Mouse (Mus musculus): Measurements from ENCODE around the gene Hnf1a.

Gene Hnf1a

DNA sequence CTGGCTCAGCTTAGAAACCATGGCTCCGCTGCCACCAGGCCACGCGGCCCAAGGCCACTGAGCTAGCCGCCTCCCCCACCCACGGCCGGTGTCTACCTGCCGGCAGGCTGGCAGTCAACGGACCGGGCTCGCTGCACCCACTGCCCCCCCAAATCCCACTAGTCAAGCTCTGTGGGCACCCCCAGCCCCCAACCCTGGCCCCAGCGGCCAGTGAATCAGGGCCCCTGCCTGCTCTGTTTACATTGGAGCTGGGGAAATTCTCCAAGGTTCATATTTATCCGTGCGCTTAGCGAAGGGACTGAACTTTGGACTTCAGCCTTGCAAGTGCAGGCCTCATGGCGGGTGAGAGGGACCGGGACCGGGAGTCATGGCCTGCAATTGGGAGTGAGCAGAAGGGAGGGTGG is at the start of gene Hnf1a:
TSS of gene Hnf1a (minus strand) at position 271 of the 404 bp plus-strand sequence.
- no peak for DNase-seq (ENCODE audit: low spot score)

DNA sequence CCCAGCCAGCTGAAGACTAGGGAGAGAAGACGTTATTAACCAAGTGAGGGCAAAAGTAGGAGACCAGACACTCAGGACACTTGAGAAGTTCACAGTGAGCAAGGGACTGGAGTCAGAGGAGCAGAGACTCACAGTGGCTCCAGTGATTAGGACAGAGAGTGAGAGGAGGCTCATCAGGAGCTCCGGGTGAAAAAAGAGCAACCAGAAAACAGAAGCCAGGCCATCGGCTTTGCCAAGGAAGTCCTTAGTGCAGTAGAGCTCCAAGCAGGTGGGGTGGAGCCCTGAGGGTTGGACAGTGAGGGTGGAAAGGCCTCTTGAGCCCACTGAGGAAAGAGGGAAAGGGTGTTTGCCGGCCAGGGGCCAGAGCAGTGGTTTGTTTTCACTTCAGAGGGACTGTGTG is 47.9 kb upstream of the Hnf1a start:
- DNase-seq (ENCODE audit: low spot score) = peak; percentile 69

DNA sequence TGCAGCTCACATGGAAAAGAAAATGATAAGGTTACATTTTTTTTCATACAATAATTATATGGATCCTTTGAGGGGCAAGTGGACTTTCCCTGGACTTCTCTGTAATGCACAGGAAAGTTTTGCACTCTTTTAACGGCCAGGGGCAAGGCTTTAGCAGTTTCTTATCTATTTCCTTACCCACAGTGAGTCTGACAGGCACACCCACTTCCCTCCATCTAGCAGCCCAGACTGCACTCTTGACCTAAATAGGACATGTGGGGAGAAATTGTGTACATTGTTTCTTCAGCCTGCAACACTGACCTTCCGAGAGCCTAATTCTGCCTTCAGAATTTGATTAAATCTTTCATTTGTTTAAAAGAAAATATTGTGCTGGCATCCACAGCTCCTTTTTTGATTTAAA is 47.4 kb upstream of the Hnf1a start:
- DNase-seq (ENCODE audit: low spot score) = no peak

DNA sequence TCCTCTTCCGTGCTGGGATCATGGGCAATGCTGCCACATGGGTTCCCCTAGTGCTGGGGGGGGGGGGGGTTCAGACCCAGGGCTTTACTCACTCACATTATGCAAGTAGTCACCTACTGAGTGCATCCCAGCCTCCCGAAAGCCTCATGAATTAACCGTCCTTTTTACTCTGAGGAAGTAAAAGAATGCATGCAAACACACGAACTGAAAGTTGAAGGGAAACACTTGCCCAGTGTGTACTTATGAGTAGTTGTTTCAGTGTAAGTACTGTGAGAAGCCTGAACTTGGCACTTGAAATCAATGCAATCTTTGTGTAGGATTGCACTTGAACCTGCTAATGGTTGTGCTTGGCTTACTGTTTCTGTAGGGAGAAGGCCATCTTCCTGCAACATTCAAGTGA is 44.2 kb upstream of the Hnf1a start:
- peak; percentile 27 for DNase-seq (ENCODE audit: low spot score)

DNA sequence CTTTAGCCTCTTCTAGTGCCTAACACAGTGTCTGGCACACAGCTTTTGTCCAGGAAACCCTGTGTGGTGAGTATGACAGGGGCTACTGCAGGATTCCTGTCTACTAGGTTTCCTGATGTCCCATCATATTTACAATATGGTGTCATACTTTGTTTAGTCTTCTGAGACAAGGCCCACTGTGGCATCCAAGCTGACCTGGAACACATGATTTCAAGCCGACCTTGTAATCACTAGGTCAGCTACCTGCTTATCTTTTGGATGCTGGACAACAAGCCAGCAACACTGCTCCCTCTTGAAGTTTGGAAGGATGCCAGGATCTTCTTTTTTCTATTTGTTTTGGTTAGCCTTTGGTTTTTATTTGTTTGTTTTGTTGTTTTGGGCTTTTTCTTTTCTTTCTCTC is 43.7 kb upstream of the Hnf1a start:
- DNase-seq (ENCODE audit: low spot score) = peak; percentile 42

DNA sequence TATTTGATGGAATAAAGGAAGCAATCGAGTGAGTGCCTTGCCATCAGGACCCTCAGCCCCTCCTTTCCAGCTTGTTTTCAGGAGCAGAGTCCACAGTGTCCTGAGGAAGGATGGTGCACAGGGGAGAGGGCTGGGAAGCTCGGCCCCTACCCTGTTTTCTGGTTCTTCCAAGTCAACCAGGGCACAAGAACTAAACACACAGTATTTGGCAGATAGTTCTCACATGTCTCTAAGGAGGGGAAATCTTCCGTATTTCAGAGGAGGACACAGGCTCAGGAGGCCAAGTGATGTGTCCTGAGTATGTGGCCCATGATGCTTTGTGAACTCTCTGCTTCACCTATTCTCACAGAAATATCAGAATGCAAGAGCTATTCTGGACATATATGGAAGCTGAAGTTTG is 42.5 kb upstream of the Hnf1a start:
- no peak for DNase-seq (ENCODE audit: low spot score)

DNA sequence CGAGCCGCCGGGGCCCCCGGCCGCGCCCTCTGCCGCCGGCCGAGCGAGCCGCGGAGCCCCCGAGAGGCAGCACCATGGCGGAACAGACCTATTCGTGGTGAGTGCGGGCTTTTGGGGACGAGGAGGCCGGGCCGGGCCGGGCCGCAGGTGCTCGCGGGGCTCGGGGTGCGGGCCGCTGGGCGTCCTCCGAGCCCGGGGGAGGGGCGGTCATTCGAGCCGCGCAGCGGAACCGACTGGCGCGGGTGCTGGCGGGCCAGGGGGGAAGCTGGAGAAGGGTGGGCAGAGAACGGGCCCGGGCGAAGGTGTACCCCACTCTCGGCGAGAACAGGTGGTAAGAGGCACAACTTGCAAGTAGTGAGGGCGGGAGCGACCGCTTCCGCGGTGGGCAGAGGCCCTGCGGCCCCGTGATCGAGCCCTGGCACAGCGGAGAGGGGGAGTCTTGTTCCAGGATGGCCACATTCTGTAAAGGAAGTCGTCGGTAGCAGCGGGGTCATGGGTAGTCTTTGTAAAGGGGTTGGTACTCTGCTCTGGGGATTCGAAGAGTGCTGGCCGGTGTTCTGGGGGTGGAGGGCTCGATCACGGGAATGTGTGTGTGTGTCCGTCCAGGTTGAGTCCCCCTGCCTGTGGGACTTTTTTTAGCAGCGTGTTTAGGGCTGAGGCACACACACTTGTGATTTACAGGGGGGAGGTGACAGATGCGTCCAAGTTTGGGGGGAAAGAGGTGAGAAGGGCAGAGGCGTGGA is 40.8 kb upstream of the Hnf1a start:
- DNase-seq (ENCODE audit: low spot score) = peak; percentile 54

DNA sequence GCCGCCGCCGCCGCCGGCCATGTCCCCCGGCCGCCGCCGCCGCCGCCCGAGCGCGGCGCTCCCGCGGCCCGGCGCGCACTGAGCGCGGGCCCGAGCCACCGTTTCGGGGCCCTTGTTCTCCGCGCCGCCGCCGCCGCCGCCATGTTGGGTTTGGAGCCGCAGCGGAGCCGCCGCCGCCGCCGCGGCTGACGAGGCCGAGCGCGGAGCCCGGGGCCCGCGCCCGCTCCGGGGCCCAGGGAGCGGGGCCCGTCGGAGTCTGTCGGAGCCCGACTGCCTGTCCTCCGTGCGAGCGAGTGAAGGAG is 40.3 kb upstream of the Hnf1a start:
- no peak for DNase-seq (ENCODE audit: low spot score)

DNA sequence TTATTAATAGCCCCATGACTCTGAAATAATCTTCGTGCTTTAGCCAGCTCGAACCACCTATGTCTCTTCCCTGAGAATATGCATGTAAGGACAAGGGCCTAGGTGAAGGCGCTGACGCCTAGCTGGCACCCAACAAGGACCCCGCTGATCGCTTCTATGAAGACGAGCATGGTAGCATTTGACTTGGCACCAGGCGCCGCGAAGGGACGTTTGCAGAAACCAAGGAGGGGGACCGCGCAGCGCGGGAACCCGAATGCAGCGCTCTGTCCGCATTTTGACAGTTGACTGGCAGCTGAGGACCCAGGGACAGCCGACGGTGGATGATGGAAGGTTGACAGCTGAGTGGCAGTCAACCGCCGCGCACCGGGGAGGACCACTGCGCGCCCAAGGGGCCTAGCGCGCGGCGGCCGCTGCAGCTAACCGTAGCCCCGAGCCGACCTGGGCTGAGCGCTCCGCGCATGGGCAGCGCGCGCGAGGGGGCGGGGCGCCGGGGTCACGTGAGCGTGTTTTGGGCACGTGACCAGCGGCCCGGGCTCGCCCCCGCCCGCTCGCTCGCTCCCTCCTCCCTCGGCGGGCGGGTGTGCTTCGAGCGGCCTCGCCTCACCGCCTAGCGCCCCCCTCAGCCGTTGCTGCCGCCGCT is 39.8 kb upstream of the Hnf1a start, which contains the start of gene Sppl3:
TSS of gene Sppl3 (plus strand) at position 561 of the 640 bp plus-strand sequence.
- peak; percentile 89 for DNase-seq (ENCODE audit: low spot score)

DNA sequence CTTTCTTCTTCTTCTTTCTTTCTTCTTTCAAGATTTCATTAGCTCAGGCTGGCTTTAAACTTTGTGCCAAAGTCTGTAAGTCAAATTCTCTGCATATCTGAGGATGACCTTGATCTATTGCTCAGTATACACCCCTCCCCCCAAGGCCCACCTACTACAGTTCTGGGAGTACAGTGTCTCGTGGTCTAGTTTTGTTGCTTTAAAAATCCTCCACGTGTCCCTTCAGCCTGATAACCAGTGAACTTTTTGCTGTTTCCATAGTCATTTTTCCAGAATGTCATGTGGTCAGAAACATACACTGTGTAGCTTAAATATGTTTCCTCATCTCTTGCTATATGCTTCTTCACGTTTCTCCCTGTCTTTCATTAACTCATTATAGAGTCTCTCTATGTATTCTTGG is 39.1 kb upstream of the Hnf1a start:
- DNase-seq (ENCODE audit: low spot score) = no peak

DNA sequence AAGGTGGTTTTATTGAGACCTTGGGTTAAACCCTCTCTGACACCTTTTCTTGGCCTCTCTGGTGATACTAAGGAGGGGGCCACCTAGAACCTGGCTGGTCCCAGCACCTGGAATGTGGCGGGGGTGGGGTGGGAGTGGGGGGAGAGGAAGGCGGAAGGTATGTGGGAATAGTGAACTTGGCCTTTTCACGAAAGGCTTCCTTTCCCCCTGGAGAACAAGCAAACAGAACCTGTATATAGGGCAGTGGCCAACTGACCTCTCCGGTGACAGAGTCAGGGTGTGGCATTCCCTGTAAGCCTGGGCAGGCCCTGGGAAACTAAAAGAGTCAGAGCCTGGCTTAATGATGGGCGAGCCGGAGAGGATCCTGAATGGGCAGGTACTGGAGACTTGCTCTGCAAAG is 38.2 kb upstream of the Hnf1a start:
- DNase-seq (ENCODE audit: low spot score) = no peak

DNA sequence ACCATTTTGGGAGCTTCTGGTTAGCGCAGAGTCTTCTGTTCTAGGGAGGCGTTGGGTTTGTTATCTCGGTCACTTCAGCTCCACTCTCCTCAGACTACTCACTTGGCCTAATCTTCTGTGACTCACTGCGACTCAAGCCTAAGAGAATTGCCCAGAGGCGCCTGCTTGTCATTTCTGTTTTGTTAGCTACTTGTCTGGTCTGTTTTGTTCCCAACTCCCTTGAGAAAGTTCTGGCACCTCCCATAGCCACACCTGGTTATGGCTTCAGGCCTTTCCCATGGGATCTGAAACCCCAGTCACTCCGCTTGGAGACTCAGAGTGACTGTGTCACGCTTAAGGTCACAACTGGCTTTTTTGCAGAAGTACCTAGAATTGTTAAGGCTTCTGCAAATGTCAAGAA is 37.4 kb upstream of the Hnf1a start:
- DNase-seq (ENCODE audit: low spot score) = no peak

DNA sequence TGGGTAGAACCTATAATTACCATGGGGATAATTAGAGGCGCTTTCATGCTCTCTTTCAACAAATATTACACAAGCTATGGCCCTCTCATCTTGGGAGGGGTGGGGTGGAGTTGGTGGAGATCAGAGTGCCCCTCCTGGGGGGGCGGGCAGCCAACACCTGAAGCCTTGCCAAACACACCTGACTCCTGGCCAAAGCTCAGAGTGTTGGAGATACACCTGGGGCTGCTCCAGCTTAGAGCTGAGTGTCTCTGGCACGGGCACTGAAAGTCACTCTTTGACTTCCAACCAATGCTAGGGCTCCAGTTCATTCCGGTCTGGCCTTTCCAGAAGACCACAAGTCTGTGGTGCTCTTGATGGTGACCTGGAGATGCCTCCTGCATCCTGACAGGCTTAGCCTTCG is 36.9 kb upstream of the Hnf1a start:
- no peak for DNase-seq (ENCODE audit: low spot score)

DNA sequence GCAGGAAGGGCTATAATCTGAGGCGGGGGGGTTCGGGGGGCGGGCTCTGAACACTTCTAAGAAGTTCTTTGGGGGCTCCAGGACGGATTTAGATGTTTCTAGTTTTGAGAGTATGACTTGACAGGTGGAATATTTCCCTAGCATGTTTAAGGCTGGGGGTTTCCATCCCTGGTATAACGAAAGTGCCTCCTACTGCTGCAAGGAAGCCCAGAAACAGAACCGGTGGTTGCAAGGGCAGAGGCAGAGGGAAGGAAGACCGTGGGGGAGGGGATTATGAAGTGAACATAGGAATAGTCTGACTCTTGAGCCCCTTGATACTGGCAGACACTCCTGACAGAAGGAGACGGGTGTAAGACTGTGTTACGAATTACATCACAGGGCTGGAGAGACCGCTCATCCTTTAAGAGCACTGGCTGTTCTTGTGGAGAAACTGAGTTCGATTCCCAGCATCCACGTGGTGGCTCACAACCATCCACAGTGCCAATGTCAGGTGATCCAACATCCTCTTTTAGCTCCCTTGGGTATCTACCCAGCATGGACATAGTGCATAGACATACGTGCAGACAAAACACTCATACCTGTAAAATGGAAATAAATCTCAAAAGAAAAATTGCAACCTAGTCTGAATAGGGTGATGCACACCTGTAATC is 32.5 kb upstream of the Hnf1a start:
- DNase-seq (ENCODE audit: low spot score) = no peak

DNA sequence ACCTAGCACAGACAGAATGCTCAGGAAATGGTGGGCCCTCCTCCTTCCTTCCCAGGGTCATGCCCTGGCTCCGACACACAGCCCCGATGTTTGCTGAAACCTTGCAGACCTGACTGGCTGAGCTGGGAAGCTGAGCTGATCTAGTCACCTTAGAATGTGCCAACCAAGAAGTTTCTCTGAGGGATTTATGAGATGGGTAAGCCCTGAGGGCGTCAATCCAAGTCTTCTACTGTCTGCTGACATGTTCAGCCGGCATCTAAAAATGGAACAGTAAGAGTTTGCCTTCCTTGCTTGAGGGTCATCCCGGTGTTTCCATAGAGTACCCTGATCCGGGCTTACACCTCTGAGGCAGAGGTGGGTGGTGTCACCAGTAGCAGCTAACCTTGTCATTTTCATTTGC is 31.9 kb upstream of the Hnf1a start:
- no peak for DNase-seq (ENCODE audit: low spot score)

DNA sequence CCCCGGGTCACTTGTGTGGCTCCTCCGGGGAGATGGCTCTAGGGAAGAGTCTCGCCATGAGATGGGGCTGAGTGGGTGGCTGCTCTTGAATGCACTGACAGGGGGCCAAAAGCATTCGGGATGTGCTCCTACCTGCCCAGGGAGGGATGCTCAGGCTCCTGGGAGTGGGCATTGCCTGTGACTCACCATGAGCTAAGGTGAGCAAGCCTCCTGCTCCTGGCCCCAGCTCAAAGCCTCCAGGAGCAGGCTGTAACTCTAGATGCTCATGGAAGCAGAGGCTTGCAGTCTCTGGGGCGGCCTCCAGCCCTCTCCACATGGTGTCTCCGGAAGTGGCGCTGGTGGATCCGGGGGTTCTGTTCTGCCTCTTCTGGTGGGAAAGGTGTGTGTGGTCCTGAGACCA is 30.6 kb upstream of the Hnf1a start:
- DNase-seq (ENCODE audit: low spot score) = no peak

DNA sequence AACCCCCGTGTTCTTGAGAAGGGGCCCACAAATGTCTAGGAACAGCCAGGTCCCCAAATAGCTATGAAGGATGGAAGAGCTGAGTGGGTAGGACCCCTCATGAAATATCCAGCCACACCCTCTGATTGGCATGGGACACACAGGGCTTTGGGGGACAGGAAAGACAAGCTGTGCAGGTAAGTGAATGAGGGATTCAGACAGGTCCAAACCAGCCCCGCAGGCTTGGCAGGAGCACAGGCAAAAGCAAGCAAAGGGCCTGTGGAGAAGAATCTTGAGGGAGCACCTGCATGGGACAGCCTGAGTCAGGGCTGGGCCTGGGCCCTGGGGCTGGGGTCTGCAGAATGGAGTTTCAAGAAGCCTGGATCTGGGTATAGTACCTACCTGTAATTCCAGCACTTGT is 29.6 kb upstream of the Hnf1a start:
- DNase-seq (ENCODE audit: low spot score) = no peak

DNA sequence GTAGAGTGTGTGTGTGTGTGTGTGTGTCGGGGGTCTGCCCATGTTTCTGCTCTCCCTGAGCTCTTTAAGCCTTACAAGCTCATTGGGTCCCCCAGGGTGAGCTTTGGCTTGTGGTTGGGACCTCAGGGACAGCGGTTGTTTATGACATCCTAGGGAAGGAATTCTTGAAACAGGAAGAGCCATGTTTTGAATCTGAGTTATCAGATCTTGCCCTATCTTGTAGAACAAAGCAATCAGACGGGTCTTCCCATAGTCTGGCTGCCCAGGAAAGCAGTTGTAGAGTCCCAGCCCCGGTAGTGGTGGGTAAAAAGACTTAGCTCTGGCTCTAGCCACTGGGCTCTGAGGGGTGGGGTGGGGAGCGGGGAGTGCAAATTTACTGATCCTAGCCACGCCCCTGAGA is 26.4 kb upstream of the Hnf1a start:
- DNase-seq (ENCODE audit: low spot score) = no peak

DNA sequence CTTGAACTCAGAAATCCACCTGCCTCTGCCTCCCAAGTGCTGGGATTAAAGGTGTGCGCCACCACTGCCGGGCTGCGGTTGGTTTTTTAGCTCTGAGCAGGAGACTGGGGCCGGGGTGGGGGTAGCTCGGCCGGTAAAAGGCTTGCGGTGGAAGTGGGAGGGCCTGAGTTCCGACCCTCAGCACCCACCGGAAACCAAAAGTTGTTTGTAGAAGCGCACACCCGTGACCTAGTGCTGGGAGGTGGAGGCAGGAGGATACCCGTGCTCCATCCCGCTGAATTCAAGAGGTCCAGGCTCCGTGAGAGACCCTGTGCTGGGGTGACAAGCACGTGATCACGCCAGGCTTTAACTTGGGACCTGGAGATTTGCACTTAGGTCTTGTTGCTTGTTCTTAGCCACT is 25.6 kb upstream of the Hnf1a start:
- no peak for DNase-seq (ENCODE audit: low spot score)

DNA sequence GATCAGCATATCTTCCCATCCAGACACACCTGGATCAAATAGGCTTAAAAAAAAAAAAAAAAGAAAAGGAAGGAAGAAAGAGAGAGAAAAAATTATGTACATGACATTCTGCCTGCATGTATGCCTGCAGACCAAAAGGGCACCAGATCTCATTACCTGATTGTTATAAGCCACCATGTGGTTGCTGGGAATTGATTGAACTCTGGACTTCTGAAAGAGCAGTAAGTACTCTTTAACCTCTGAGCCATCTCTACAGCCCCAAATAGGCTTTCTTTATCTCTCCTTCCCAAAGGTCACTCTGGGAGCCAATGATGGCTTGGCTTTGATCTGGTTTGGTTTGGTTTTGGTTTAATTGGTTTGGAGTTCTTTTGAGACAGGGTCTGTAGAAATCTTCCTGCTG is 14.2 kb upstream of the Hnf1a start:
- no peak for DNase-seq (ENCODE audit: low spot score)

DNA sequence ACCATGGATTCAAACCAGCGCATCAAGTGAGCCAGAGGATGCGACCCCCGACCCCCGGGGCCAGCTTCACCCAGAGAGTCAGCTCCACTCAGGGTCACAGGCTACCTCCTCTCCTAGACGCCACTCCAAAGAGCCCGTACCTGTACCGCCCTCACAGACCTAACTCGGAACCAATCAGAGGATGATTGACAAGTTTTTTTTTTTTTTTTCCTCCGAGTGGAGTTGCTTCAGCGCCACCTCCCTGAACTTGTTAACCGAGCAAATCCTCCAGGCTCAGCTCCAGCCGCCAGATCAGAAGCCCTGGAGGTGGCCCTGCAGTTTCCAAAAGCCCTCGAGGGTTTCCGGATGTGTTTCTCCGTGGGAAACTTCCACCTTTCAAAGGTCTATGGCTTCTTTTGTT is 11.1 kb upstream of the Hnf1a start:
- DNase-seq (ENCODE audit: low spot score) = no peak

DNA sequence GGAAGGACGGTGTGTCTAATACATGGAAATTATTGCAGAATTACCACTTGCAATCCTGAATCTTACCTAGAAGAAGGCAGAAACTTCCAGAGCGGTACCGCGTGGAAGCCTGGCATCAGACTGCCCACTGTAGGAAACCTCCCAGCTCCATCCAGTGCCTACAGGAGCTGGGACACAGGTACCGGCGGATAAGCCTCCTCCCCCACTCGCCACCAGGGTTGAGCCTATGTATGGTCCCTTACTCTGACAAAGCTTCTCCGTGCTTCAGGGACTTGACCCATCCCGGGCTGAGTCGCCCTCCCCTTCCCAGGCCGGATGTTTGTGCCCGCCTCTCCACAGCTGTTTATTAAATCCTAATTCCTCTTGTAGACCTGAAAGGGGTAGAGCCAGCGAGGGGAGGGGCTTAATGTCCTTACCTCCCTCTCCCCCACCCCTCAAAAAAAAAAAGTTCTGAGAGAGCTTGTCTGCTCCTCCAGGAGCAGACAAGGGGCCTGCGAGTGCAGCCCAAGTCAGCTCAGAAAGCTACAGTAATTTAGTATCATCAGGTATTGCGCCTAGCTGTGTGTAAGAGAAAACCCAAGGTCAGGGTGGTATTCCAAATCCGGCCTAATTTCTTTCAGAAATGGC is 9.3 kb upstream of the Hnf1a start:
- DNase-seq (ENCODE audit: low spot score) = no peak

All from adipocyte (in vitro differentiated cells).